ENCODE assay signal across 2 mouse cellular contexts in genomic region chr17:28950751-28951150, GRCm38 (mm10).
TF ChIP-seq lines count a peak whose summit lies in the region.

No protein-coding gene starts in this region.

TF ChIP-seq in CH12.LX, 34 proteins besides CTCF, POLR2A, EP300 and RAD21:
- TF ChIP-seq IRF4 (IDR thresholded peaks at IDR 0.05; ENCODE audit: low read depth, low read length) (peak; percentile 68), E2F4 (IDR thresholded peaks at IDR 0.05; ENCODE audit: insufficient replicate concordance, low read depth, low read length) (no peak)

TF ChIP-seq in MEL, 35 proteins besides CTCF, POLR2A, EP300 and RAD21:
- TF ChIP-seq MYC (IDR thresholded peaks at IDR 0.05; ENCODE audit: low read depth, low read length): 0 out of 2 replicates have a peak, but pooled peaks have one; percentile 34
- TF ChIP-seq ELF1 (IDR thresholded peaks at IDR 0.05; ENCODE audit: low read depth, low read length): peak; percentile 30; the same call in 1 of the 2 replicates
- TF ChIP-seq ETS1 (IDR thresholded peaks at IDR 0.05; ENCODE audit: low read depth, low read length): 0 out of 2 replicates have a peak, but pooled peaks have one; percentile 17
- TF ChIP-seq GATA1 (IDR thresholded peaks at IDR 0.05; ENCODE audit: low read depth, low read length): peak; percentile 44; the same call in 1 of the 2 replicates
- TF ChIP-seq TBP (IDR thresholded peaks at IDR 0.05; ENCODE audit: low read depth, low read length): peak; percentile 45; the same call in 1 of the 2 replicates
- TF ChIP-seq POLR2AphosphoS5 (IDR thresholded peaks at IDR 0.05; ENCODE audit: borderline replicate concordance, low read depth, low read length): no peak
TF ChIP-seq in MEL: peak in this region for 5.
